Mouse (Mus musculus): ENCODE measurements at regions not wholly inside any gene's neighbourhood (a gene's known extent, or its start where the extent isn't known, plus 50 kb on each side); places are given as distances from the start of the nearest gene placed in this dataset.
A peak's percentile ranks its signal among the peaks of the same experiment; 100 is the strongest.

GRCm38 (mm10) chr17:4785281-4785839, 208.8 kb upstream of the Arid1b start:
- peak; percentile 78 to 85 for DNase-seq (ENCODE audit: low spot score in 2 of 2)

- no peak for DNase-seq (ENCODE audit: low spot score in 2 of 2)
Observed at GRCm38 (mm10) chr17:4786524-4786923, 207.6 kb upstream of the Arid1b start.

GRCm38 (mm10) chr17:4791873-4792272, 202.3 kb upstream of the Arid1b start:
- DNase-seq (ENCODE audit: low spot score in 2 of 2): no peak

GRCm38 (mm10) chr17:4796241-4796640, 197.9 kb upstream of the Arid1b start:
- no peak for DNase-seq (ENCODE audit: low spot score in 2 of 2)

- no peak for DNase-seq (ENCODE audit: low spot score in 2 of 2)
Observed at GRCm38 (mm10) chr17:4804013-4804412, 190.1 kb upstream of the Arid1b start.

- DNase-seq (ENCODE audit: low spot score in 2 of 2): no peak
Observed at GRCm38 (mm10) chr17:4806051-4806450, 188.1 kb upstream of the Arid1b start.

- no peak for DNase-seq (ENCODE audit: low spot score in 2 of 2)
Observed at GRCm38 (mm10) chr17:4808926-4809325, 185.2 kb upstream of the Arid1b start.

GRCm38 (mm10) chr17:4813232-4813631, 180.9 kb upstream of the Arid1b start:
- no peak for DNase-seq (ENCODE audit: low spot score in 2 of 2)

GRCm38 (mm10) chr17:4813666-4814065, 180.5 kb upstream of the Arid1b start:
- DNase-seq (ENCODE audit: low spot score in 2 of 2): no peak

- DNase-seq (ENCODE audit: low spot score in 2 of 2): no peak
Observed at GRCm38 (mm10) chr17:4825221-4825895, 168.8 kb upstream of the Arid1b start.

- no peak for DNase-seq (ENCODE audit: low spot score in 2 of 2)
Observed at GRCm38 (mm10) chr17:4834065-4834464, 160.1 kb upstream of the Arid1b start.

- DNase-seq (ENCODE audit: low spot score in 2 of 2): no peak
Observed at GRCm38 (mm10) chr17:4834571-4834970, 159.6 kb upstream of the Arid1b start.

- no peak for DNase-seq (ENCODE audit: low spot score in 2 of 2)
Observed at GRCm38 (mm10) chr17:4835065-4835705, 158.9 kb upstream of the Arid1b start.

GRCm38 (mm10) chr17:4840123-4840522, 154.0 kb upstream of the Arid1b start:
- DNase-seq (ENCODE audit: low spot score in 2 of 2): no peak

GRCm38 (mm10) chr17:4858304-4858703, 135.8 kb upstream of the Arid1b start:
- no peak for DNase-seq (ENCODE audit: low spot score in 2 of 2)

- DNase-seq (ENCODE audit: low spot score in 2 of 2): no peak
Observed at GRCm38 (mm10) chr17:4864901-4865300, 129.2 kb upstream of the Arid1b start.

GRCm38 (mm10) chr17:4865621-4866020, 128.5 kb upstream of the Arid1b start:
- no peak for DNase-seq (ENCODE audit: low spot score in 2 of 2)

GRCm38 (mm10) chr17:4866026-4866896, 127.9 kb upstream of the Arid1b start:
- DNase-seq (ENCODE audit: low spot score in 2 of 2): no peak

GRCm38 (mm10) chr17:4867083-4867482, 127.0 kb upstream of the Arid1b start:
- no peak for DNase-seq (ENCODE audit: low spot score in 2 of 2)

GRCm38 (mm10) chr17:4867754-4868445, 126.2 kb upstream of the Arid1b start:
- DNase-seq (ENCODE audit: low spot score in 2 of 2): peak in 1 of 2 experiments; percentile 29

GRCm38 (mm10) chr17:4868446-4868825, 125.7 kb upstream of the Arid1b start:
- DNase-seq (ENCODE audit: low spot score in 2 of 2): no peak
